Mouse (Mus musculus) gastrocnemius, postnatal 25 days (tissue): ENCODE data around the gene Hyal5. TPM values are rescaled to one million over a fixed set of nuclear protein-coding genes. Genes with fewer than 3 reads are reported as not detected.
A peak's percentile ranks its signal among the peaks of the same experiment; 100 is the strongest.

ENCODE experiments used
- DNase-seq: peaks from one replicate; pipeline ENCODE4 v3.0.0; 2022
- long read RNA-seq, 2 experiments: library from polyadenylated mRNA; stranded (forward); transcript quantifications; one replicate each; pipeline ENCODE4 v2.0.0; 2021
- total RNA-seq, 2 experiments: library from RNA; stranded (reverse); gene quantifications; 1 replicate in 1 of 2; 2 replicates in 1 of 2; pipeline ENCODE4 v1.2.3; 2021

Hyal5 gene
- total RNA-seq = not detected
- long read RNA-seq, experiment 1 = 0 reads
- long read RNA-seq, experiment 2 = 0 reads

DNA sequence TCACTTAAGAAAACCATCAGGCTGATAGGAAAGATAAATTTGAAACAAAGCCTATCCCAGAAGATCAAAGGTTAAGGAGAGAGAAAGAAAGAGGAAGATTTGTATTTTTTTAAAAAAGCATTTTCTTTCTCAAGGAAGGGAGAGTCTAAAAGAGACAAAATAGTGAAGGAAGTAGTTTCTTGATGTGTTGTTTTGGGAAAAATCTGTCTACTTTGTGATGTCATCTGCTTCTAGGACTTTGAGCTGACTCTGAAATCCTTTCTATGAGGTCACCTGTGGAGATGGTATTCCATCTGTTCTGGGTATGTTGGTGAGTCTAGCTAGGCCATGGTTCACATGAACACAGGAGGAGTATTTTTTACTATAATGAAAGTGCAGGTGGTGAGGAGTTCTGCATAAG, at the start of gene Hyal5:
TSS of gene Hyal5 (plus strand) at position 301 of the 400 bp plus-strand sequence.
- no peak for DNase-seq

DNA sequence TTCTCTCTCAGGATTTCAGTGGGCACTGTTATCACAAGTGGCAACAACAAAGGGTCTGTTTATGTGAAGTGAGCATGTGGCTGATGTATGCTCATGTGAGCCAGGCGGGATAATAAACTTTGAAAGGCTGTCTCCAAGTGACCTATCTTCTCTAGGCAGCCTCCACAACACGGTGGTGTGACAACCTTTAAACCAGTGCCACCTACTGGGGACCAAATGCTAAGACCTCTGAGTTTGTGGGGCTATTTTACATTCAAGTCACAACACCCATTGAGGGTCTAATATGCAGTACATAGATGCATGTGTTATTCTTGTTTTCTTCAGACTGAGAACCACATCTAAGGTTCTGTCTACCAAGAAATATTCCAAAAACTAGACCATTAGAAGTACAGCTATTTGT, 35.7 kb upstream of the Hyal5 start:
- no peak for DNase-seq

DNA sequence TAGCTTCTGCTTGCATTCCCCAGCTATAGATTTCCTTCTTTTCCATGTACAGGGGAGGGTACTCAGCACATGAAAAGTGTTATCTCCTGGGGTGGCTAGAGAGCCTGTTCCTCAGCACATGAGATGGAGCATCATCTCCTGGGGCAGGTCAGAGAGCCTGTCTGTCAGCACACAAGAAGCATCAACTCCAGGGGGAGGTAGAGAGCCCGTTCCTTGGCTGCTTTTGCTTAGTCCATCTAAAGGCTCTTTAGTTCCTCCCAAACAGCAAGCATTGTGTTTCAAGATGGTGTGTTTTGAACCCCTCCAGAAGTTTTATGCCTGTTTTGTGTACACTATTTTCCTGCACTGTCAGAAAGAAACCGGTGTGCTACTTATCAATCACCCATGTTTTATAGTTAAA, 2.5 kb downstream of the Hyal5 start:
- no peak for DNase-seq

DNA sequence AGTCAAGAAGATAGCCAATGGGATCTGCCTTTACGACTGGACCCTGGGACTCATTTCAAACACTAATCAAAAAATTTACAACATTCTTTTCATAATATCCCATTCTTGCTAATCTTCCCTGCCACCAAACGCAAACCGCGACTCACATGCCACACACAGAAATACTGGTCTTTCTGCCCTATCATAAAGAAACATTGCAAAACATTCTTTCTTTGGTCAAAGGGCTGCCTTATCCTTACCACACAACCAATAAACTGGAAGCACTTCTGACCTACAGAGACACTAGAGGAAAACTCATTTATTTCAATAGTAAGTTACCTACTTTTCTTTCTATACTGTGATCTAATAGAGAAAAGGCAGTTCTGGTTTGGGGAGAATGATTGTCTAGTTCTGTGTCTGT, 5.9 kb downstream of the Hyal5 start:
- DNase-seq = no peak

DNA sequence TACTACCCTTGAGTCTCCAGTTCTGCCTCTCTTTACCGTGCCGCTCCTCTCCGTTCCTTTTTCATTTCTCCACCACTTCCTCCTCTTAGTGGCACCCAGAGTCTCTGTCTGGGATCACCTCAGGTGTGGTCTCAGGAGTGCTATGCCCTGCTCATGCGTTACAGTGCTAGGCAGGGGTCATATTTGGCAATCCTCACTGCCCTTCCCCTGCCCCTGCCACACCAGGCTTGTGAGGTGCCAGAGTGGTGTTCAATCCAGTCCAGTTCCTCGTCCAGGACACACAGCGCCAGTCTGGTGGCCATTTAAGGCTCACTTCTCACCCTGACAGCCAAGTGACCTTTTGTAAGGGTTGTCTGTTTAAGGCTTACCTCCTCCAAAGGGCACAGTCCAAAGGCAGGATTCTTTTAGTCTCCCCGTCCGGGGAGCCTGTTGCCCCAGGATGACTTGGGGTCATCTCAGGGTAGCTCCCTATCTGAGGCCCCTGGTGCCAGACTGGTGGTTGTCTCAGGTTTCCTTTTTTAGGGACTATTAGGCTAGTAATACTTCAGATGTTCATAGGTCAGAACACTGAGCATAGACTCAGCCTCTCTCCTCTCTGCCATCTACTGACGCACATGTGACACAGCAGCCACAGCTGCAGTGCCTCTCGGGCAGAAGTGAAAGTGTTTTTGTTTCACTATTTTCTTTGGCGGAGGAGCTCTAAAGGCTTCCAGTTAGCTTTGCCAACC, 36.5 kb downstream of the Hyal5 start:
- DNase-seq = peak; percentile 6

DNA sequence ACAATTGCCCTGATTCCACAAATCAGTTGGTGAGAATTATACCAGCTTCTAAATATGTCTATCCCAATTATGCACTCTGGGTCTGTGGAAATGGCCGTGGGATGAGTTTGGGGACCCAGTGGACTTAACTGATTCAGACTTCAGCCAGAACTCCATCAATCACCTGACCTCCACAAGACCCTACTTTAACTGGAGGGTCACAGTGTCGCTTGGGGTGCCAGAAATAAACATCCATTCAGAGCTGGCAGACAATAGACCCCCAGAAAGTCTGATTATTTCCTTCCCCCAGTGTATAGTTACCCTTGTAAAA, 37.0 kb downstream of the Hyal5 start:
- DNase-seq = no peak

DNA sequence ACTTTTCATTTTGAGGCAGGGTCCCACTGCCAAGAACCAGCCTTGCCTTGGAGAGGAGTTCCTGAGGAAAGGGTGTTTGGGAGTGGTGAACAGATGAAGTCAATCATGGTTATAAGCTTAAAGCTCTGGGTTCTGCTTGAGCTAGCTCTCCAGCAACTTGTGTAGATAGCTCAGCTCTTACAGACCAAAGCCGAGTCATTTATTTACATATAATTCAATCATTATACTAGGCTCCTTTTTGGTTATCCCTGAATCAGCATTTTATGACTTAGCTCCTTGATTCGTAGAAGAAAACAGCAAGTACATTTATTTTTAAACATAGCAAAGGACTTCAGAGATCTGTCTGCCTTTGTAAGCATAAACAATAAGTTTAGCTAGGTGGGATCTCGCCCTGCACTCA, 47.3 kb downstream of the Hyal5 start:
- no peak for DNase-seq

DNA sequence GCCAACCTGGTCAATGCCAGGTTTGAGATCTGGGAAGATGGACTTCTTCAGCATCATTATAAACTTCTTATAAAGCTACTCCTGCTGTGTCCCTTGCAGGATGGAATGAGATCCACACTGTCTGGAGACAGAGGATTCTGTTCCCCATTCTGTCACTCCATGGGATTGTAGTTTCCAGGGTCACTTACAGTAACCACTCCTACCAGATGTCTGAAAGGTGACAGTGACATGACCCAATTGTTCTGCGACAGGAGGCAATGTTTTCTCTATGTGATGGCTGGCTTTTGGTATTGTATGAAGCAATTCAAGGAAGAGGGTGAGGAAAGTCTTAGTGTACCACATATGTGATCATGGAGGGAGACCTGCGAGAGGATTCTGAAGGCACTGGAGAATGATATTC, 50.0 kb downstream of the Hyal5 start:
- DNase-seq = no peak

DNA sequence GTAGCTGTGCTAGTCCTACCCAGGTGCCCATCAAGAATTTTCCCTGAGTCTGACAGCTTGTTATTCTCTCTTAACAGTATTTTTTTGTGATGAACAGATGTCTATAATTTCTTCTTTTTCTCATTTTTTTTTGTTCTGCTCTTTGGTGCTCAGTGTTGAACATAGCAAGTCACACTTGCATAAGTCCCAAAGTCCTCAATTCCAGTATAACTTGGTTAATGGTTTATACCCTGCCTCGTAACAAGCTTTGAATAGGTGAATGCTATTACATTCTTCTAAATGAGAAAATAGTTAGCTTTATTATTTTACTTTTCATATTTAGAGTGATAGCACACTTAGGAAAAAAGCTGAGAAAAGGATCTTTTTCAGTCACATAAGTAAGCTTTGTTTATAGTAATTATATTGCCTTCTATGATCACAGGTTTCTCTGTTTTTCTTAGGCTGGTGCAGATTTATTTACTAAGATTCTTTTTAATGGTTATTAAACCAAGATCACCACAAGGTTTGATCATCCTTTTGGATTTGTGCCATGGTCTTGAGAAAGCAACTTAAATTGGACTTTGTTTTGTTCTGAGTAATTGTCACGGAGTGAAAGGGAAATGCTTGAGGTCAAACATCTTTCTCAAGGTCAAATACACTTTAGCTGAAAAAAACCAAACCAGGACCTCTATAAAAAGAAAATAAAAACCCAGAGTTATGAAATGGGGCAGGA, 52.4 kb downstream of the Hyal5 start:
- DNase-seq = no peak

DNA sequence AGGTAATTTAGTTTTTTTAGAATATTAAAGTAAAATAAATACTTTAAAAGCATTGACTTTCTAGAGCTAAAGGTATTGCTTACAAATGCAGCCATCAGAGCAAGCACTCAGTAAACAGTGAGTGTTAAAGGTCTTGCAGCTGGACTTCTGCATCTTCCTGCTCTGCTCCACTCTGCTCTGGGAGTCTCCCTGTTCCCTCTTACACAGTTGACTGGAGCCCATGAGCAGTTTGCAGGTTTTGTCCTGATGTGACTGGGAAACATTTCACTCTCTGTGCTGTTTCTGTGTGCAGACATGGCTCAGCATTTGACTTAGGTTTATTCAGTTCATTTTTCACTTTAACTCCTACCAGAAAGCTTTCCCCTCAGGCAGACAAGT, 52.9 kb downstream of the Hyal5 start:
- DNase-seq = no peak

DNA sequence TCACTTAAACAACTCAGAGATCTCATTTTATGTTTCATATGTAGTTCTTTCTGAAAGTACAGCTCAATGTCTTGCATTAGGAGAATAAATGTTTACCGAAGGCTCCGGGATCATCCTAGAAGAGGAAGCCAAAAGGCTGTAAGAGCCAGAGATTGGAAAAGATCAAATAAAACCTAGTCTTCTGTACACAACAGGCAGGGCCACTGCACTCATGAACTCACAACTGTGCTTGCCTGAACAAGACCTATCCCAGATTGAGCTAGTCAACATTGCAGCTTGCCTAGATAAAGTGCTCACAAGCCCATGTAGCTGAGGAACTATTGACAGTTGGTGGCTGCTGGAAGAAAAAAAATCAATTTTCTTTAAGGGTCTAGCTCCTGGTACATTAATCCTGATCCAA, 55.8 kb downstream of the Hyal5 start:
- no peak for DNase-seq

DNA sequence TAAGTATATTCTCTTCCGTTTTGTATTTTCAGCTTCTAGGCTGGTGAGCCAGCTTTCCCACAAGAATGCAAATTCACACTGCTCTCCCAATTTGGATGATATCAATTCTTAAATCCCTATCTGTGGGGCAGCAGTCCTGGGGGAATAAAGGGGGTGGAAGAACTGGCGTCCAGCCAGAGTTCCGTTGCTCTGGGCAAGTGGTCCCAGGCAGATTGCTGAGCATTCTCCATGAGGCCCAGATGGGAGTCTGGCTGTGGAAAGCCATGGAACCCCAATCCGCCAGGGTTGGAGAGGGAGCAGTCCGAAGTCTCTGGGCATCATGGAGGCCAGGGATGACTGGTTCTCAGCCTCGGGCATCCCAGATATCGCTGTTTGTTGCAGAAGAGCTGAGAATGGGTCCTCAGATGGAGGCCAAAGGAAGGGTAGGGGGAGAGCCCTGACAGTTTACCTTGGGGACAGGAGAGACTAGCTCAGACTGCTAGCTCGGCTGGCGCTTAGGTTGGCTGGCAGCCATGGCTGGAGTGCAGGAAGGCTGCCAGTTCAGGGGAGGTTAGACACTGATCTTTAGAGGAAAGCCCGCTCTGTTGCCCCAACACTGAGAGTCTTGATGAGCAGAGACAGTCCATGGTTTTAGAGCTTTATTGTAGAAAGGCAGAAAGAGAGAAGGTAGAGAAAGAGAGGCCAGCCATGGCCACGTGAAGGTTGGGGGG, 67.4 kb downstream of the Hyal5 start:
- no peak for DNase-seq

Other genes with a start within 250 kb of the Hyal5 start
- gene Wasl, start 193.0 kb upstream of the Hyal5 start, total RNA-seq = 10 to 100 TPM; 14.0 to 17.1 TPM
- not detected for gene Hyal6, start 124.8 kb upstream of the Hyal5 start, total RNA-seq
- gene Hyal4, start 109.7 kb upstream of the Hyal5 start, total RNA-seq = not detected
- gene Spam1, start 66.8 kb upstream of the Hyal5 start, total RNA-seq = not detected
- under 1 TPM; 0.10 to 0.16 TPM for gene Tmem229a, start 98.3 kb downstream of the Hyal5 start, total RNA-seq